Mouse (Mus musculus): Measurements from ENCODE around the gene Ets2. TPM values are rescaled to one million over a fixed set of nuclear protein-coding genes. Genes with fewer than 3 reads are reported as not detected.

The Ets2 gene
- polyA plus RNA-seq (2015; fragmentation: Nextera tagmentation; extraction: Ambion mirVana) = 112 and 117 TPM in 2 replicates

DNA sequence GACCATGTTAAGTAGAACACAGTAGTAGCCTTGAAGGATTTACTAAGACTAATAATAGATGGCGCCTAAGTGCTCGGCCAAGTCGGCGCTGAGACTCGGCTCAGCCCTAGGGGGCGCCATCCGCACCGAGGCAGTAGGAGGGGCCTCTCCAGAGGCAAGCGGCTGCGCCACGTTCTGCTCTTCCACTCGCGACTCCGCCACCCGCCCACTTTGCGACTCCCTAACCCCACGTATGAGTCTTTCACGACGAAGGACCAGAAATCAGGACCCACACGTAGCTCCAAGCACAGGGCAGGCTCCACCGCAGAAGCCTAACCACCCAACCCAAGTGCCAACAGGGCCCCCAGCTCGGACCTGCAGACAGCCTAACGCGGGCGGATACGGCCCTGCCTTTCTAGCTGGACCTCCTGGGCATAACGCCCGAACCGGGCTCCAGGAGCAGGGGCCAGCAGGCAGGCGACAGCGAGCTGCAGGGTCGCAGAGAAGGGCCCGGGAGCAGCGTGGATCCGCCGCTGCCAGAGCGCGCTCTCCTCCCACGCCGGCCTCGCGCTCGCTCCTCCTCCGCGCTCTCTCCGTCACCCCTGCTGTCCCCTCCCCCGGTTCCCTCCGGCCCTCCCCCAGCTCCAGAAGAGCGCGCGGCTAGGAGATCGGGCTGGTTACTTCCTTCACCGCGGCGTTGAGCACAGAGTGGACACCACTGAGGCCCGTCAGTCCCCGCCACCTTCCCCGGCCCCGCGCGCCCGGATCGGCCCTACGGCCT lies at the start of gene Ets2:
Gene Ets2 (plus strand): TSS at position 274 of the 760 bp plus-strand sequence.
- under 1% methylated on average over 64 of the region's 64 CpGs for WGBS
- H3K36me3 ChIP-seq = peaks cover 15% of the 10 kb centered on the region
- H3K4me3 ChIP-seq = peak within 1 kb of the TSS; percentile 98
- H3K9me3 ChIP-seq = no peaks in the 10 kb centered on the region
- peak within 1 kb of the TSS; percentile 98 for H3K27ac ChIP-seq
- ATAC-seq (ENCODE audit: low FRiP score, low read depth) = peak; percentile 94
- no peaks in the 10 kb centered on the region for H3K27me3 ChIP-seq
- peaks cover 53% of the 10 kb centered on the region for H3K4me1 ChIP-seq
- H3K4me2 ChIP-seq (replicated peaks) = peak within 1 kb of the TSS; percentile 87
- H3K9ac ChIP-seq = peak within 1 kb of the TSS; percentile 99

- Histone ChIP-seq H3K9me3 (peaks cover 14% of the 10 kb centered on the region), H3K9ac (no peak overlapping the region), H3K4me2 (replicated peaks) (peak overlapping the region; percentile 50), H3K27me3 (no peaks in the 10 kb centered on the region), H3K4me3 (no peak overlapping the region), H3K4me1 (0 out of 2 replicates have a peak, but pooled peaks cover 5% of the 10 kb centered on the region), H3K27ac (no peak overlapping the region), H3K36me3 (no peaks in the 10 kb centered on the region)
- 50% methylated on average over 15 of the region's 15 CpGs for WGBS
- no peak for ATAC-seq (ENCODE audit: low FRiP score, low read depth)
Observed at GRCm38 (mm10) chr16:95654204-95654611, 47.7 kb upstream of the Ets2 start.

DNA sequence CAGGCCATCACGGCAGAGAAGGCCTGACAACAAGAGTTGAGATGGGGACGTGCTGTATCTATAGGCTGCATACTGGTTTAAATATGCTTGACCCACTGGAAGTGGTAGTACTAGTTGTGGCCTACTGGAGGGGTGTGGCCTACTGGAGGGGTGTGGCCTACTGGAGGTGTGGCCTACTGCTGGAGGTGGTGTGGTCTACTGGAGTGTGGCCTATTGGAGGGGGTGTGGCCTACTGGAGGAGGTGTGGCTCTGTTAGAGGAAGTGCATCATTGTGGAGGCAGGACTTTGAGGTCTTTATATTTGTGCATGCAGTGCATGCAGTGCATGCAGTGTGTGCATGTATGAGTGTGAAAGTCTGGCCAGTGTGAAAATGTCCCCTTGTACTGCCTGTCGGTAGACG lies 45.3 kb upstream of the Ets2 start:
- no peak overlapping the region for H3K9ac ChIP-seq
- no peaks in the 10 kb centered on the region for H3K27me3 ChIP-seq
- no peak overlapping the region for H3K4me3 ChIP-seq
- 93% methylated on average over 4 of the region's 4 CpGs for WGBS
- H3K27ac ChIP-seq = no peak overlapping the region
- peaks cover 19% of the 10 kb centered on the region for H3K4me1 ChIP-seq
- peaks cover 14% of the 10 kb centered on the region for H3K9me3 ChIP-seq
- no peaks in the 10 kb centered on the region for H3K36me3 ChIP-seq
- no peak overlapping the region for H3K4me2 ChIP-seq (replicated peaks)
- ATAC-seq (ENCODE audit: low FRiP score, low read depth) = no peak

GRCm38 (mm10) chr16:95657187-95657586 lies 44.7 kb upstream of the Ets2 start:
- no peak for ATAC-seq (ENCODE audit: low FRiP score, low read depth)
- peaks cover 14% of the 10 kb centered on the region for H3K9me3 ChIP-seq
- no peak overlapping the region for H3K4me2 ChIP-seq (replicated peaks)
- H3K36me3 ChIP-seq = no peaks in the 10 kb centered on the region
- H3K9ac ChIP-seq = no peak overlapping the region
- no peak overlapping the region for H3K4me3 ChIP-seq
- 97% methylated on average over 5 of the region's 5 CpGs for WGBS
- no peaks in the 10 kb centered on the region for H3K27me3 ChIP-seq
- H3K4me1 ChIP-seq = peaks cover 18% of the 10 kb centered on the region
- no peak overlapping the region for H3K27ac ChIP-seq

DNA sequence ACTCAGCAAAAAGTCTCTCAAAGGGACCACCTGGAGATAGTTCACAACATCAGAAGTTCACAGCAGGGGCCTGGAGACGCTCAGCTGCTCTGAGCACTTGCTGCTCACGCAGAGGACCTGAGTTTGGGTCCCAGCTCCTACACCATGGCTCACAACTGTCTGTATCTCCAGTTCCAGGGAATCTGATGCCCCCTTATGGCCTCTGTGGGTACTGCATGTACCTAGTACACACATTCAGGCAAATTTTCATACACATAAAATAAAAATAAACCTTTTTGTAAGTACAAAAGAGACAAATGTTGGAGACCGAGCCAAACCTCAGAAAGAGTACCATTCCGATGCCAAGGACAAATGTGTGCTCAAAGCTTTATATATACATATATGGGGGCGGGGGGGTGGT lies 44.1 kb upstream of the Ets2 start:
- H3K9me3 ChIP-seq = peaks cover 14% of the 10 kb centered on the region
- no peaks in the 10 kb centered on the region for H3K36me3 ChIP-seq
- peaks cover 17% of the 10 kb centered on the region for H3K4me1 ChIP-seq
- no peak overlapping the region for H3K9ac ChIP-seq
- ATAC-seq (ENCODE audit: low FRiP score, low read depth) = no peak
- no peak overlapping the region for H3K4me2 ChIP-seq (replicated peaks)
- no peak overlapping the region for H3K4me3 ChIP-seq
- 97% methylated on average over 5 of the region's 5 CpGs for WGBS
- H3K27ac ChIP-seq = no peak overlapping the region
- H3K27me3 ChIP-seq = no peaks in the 10 kb centered on the region

GRCm38 (mm10) chr16:95658836-95659430 lies 42.9 kb upstream of the Ets2 start:
- no peak for ATAC-seq (ENCODE audit: low FRiP score, low read depth)
- no peak overlapping the region for H3K4me2 ChIP-seq (replicated peaks)
- WGBS = 60% methylated on average over 5 of the region's 5 CpGs
- no peak overlapping the region; the same call in 1 of the 2 replicates for H3K27ac ChIP-seq
- H3K36me3 ChIP-seq = no peaks in the 10 kb centered on the region
- peaks cover 17% of the 10 kb centered on the region for H3K4me1 ChIP-seq
- H3K9ac ChIP-seq = no peak overlapping the region
- H3K9me3 ChIP-seq = peaks cover 14% of the 10 kb centered on the region
- H3K27me3 ChIP-seq = no peaks in the 10 kb centered on the region
- no peak overlapping the region for H3K4me3 ChIP-seq

DNA sequence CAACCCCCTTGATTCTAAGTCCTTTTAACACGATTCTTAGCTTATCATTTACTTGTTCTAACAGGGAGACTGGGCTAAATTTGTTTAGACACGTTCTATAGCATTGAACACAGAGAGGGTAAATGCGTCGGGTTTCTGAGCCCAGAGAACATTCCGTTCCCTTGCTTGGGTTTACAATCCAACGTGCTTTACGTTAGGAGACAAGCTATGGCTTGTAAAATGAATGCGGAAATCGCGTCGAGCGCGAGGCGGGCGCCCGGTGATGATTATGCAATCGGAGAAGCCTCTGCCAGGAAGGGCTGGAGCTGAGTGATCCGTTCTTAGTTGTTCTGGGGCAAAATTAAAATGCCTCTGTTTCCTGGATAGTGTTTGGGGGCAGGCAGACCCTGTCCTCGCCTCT lies 42.4 kb upstream of the Ets2 start:
- H3K9me3 ChIP-seq = peaks cover 14% of the 10 kb centered on the region
- H3K27me3 ChIP-seq = no peaks in the 10 kb centered on the region
- 0 out of 2 replicates have a peak overlapping the region, but pooled peaks have one; percentile 1 for H3K4me2 ChIP-seq (replicated peaks)
- H3K36me3 ChIP-seq = no peaks in the 10 kb centered on the region
- no peak overlapping the region for H3K4me3 ChIP-seq
- H3K27ac ChIP-seq = no peak overlapping the region
- H3K4me1 ChIP-seq = peaks cover 17% of the 10 kb centered on the region
- ATAC-seq (ENCODE audit: low FRiP score, low read depth) = no peak; the same call in 1 of the 2 replicates
- 53% methylated on average over 19 of the region's 19 CpGs for WGBS
- H3K9ac ChIP-seq = no peak overlapping the region

- Histone ChIP-seq H3K9ac (no peak overlapping the region), H3K4me3 (no peak overlapping the region), H3K27ac (no peak overlapping the region), H3K9me3 (peaks cover 14% of the 10 kb centered on the region), H3K4me2 (replicated peaks) (no peak overlapping the region), H3K27me3 (no peaks in the 10 kb centered on the region), H3K36me3 (no peaks in the 10 kb centered on the region), H3K4me1 (peaks cover 27% of the 10 kb centered on the region)
- 64% methylated on average over 5 of the region's 5 CpGs for WGBS
- ATAC-seq (ENCODE audit: low FRiP score, low read depth) = no peak
Observed at GRCm38 (mm10) chr16:95660909-95661308, 41.0 kb upstream of the Ets2 start.

GRCm38 (mm10) chr16:95665472-95666131 lies 36.3 kb upstream of the Ets2 start:
- Histone ChIP-seq H3K9ac (no peak overlapping the region), H3K4me1 (peaks cover 26% of the 10 kb centered on the region), H3K4me2 (replicated peaks) (no peak overlapping the region), H3K27ac (no peak overlapping the region), H3K36me3 (no peaks in the 10 kb centered on the region), H3K27me3 (no peaks in the 10 kb centered on the region), H3K9me3 (no peaks in the 10 kb centered on the region), H3K4me3 (no peak overlapping the region)
- no peak for ATAC-seq (ENCODE audit: low FRiP score, low read depth)
- WGBS = 72% methylated on average over 6 of the region's 6 CpGs

DNA sequence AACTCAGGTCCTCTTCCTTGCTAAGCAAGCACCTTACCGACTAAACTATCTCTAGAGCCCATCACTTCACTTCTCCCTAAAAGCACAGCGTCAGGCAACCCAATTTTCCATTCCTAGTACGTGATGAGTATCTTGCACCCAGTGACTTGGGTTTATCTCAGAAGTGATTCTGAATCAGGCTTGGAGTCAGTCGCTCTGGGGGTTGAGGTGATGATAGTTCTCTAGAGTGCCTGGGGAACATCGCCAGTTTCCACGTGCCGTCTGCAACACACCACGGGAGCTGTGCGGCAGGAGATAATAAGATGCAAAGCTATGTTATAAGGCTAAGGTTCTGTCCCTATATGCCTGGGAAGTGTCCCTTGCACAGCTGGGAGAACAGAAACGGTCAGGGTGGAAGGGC lies 35.6 kb upstream of the Ets2 start:
- Histone ChIP-seq H3K9ac (no peak overlapping the region), H3K4me3 (no peak overlapping the region), H3K27me3 (no peaks in the 10 kb centered on the region), H3K4me1 (peaks cover 20% of the 10 kb centered on the region), H3K36me3 (no peaks in the 10 kb centered on the region), H3K4me2 (replicated peaks) (no peak overlapping the region), H3K27ac (no peak overlapping the region), H3K9me3 (no peaks in the 10 kb centered on the region)
- ATAC-seq (ENCODE audit: low FRiP score, low read depth) = no peak
- WGBS = 91% methylated on average over 10 of the region's 10 CpGs

GRCm38 (mm10) chr16:95667395-95668150 lies 34.3 kb upstream of the Ets2 start:
- H3K9ac ChIP-seq = no peak overlapping the region
- no peak overlapping the region for H3K4me3 ChIP-seq
- H3K4me2 ChIP-seq (replicated peaks) = no peak overlapping the region
- no peaks in the 10 kb centered on the region for H3K9me3 ChIP-seq
- WGBS = 63% methylated on average over 11 of the region's 11 CpGs
- peaks cover 15% of the 10 kb centered on the region for H3K4me1 ChIP-seq
- no peaks in the 10 kb centered on the region for H3K27me3 ChIP-seq
- H3K27ac ChIP-seq = no peak overlapping the region
- no peak for ATAC-seq (ENCODE audit: low FRiP score, low read depth)
- H3K36me3 ChIP-seq = no peaks in the 10 kb centered on the region

Data from limb, embryonic 13.5 days (tissue).